Mouse (Mus musculus) leukemia stem cell, adult 10-12 weeks (primary cell): ENCODE measurements around the gene Dytn. TPM values are rescaled to one million over a fixed set of nuclear protein-coding genes. Genes with fewer than 3 reads are reported as not detected.

ENCODE experiments used
- polyA plus RNA-seq: library from polyadenylated mRNA; stranded (reverse); fragments of >175 nt; gene quantifications from 2 replicates; pipeline ENCODE4 v1.2.3, GENCODE M21; 2012; ENCODE audit warnings: low replicate concordance

Gene Dytn
- polyA plus RNA-seq, result 0.03 TPM in 1 of 2 replicates, not detected in the other

GRCm38 (mm10) chr1:63686827-63687226 is at the start of gene Dytn:
Dytn (minus strand) TSS chr1:63686927.

GRCm38 (mm10) chr1:63730240-63730771 is 43.6 kb upstream of the Dytn start, which contains the start of the genes Mdh1b and Fastkd2:
Mdh1b (minus strand) TSS chr1:63730318.
Fastkd2 (plus strand) TSS chr1:63730614.

GRCm38 (mm10) chr1:63615668-63616067 is 71.1 kb downstream of the Dytn start, which contains the start of gene Gm39653:
Gm39653 (plus strand) TSS chr1:63615968.

Other genes with a start within 250 kb of the Dytn start
- 2.0 and 4.3 TPM in 2 replicates for gene Adam23, start 241.0 kb downstream of the Dytn start, polyA plus RNA-seq
- gene Gm39653, start 71.0 kb downstream of the Dytn start, polyA plus RNA-seq, result not detected in 2 replicates
- not detected in 2 replicates for gene Mdh1b, start 43.4 kb upstream of the Dytn start, polyA plus RNA-seq
- gene Fastkd2, start 43.7 kb upstream of the Dytn start, polyA plus RNA-seq, result 2.8 and 4.1 TPM in 2 replicates
- gene 4933402D24Rik, start 82.3 kb upstream of the Dytn start, polyA plus RNA-seq, result not detected in 2 replicates